Mouse (Mus musculus) 416B (cell line): ENCODE measurements at regions not wholly inside any gene's neighbourhood (a gene's known extent, or its start where the extent isn't known, plus 50 kb on each side); places are given as distances from the start of the nearest gene placed in this dataset.

ENCODE experiments used
- DNase-seq: peaks from one replicate; pipeline ENCODE4 v3.0.0; 2011; ENCODE audit warnings: low read depth

GRCm38 (mm10) chr7:145040871-145041270 lies 101.1 kb upstream of the Ccnd1 start:
- no peak for DNase-seq

GRCm38 (mm10) chr7:145034385-145034784 lies 94.7 kb upstream of the Ccnd1 start:
- no peak for DNase-seq

- no peak for DNase-seq
These were observed 91.5 kb upstream of the Ccnd1 start for GRCm38 (mm10) chr7:145031275-145031674.

GRCm38 (mm10) chr7:145030635-145031141 lies 91.0 kb upstream of the Ccnd1 start:
- no peak for DNase-seq

- DNase-seq: peak; percentile 46
These were observed 89.9 kb upstream of the Ccnd1 start for GRCm38 (mm10) chr7:145029622-145030021.

GRCm38 (mm10) chr7:145029124-145029523 lies 89.4 kb upstream of the Ccnd1 start:
- no peak for DNase-seq

GRCm38 (mm10) chr7:145027061-145027460 lies 87.3 kb upstream of the Ccnd1 start:
- no peak for DNase-seq

GRCm38 (mm10) chr7:145026014-145026285 lies 86.2 kb upstream of the Ccnd1 start:
- DNase-seq: no peak

- peak; percentile 97 for DNase-seq
These were observed 85.7 kb upstream of the Ccnd1 start for GRCm38 (mm10) chr7:145025186-145026013.

- no peak for DNase-seq
These were observed 84.9 kb upstream of the Ccnd1 start for GRCm38 (mm10) chr7:145024651-145025050.

- DNase-seq: no peak
These were observed 79.4 kb upstream of the Ccnd1 start for GRCm38 (mm10) chr7:145019137-145019536.

- peak; percentile 51 for DNase-seq
These were observed 78.4 kb upstream of the Ccnd1 start for GRCm38 (mm10) chr7:145018149-145018548.

- no peak for DNase-seq
These were observed 75.8 kb upstream of the Ccnd1 start for GRCm38 (mm10) chr7:145015463-145016085.

- DNase-seq: no peak
These were observed 71.0 kb upstream of the Ccnd1 start for GRCm38 (mm10) chr7:145010757-145011156.

- DNase-seq: no peak
These were observed 70.3 kb upstream of the Ccnd1 start for GRCm38 (mm10) chr7:145010004-145010403.

GRCm38 (mm10) chr7:145008662-145009333 lies 69.1 kb upstream of the Ccnd1 start:
- DNase-seq: no peak

GRCm38 (mm10) chr7:145007216-145007615 lies 67.5 kb upstream of the Ccnd1 start:
- no peak for DNase-seq

- no peak for DNase-seq
These were observed 61.9 kb upstream of the Ccnd1 start for GRCm38 (mm10) chr7:145001503-145002084.

GRCm38 (mm10) chr7:144999741-145000140 lies 60.0 kb upstream of the Ccnd1 start:
- no peak for DNase-seq

GRCm38 (mm10) chr7:144996847-144997246 lies 57.1 kb upstream of the Ccnd1 start:
- DNase-seq: no peak

- peak; percentile 67 for DNase-seq
These were observed 54.5 kb upstream of the Ccnd1 start for GRCm38 (mm10) chr7:144994229-144994628.

GRCm38 (mm10) chr7:144993566-144993965 lies 53.8 kb upstream of the Ccnd1 start:
- no peak for DNase-seq

GRCm38 (mm10) chr7:144991760-144992159 lies 52.0 kb upstream of the Ccnd1 start:
- peak; percentile 68 for DNase-seq
